Comparison of ENCODE assay signal across 8 mouse cellular contexts in the genomic region with DNA sequence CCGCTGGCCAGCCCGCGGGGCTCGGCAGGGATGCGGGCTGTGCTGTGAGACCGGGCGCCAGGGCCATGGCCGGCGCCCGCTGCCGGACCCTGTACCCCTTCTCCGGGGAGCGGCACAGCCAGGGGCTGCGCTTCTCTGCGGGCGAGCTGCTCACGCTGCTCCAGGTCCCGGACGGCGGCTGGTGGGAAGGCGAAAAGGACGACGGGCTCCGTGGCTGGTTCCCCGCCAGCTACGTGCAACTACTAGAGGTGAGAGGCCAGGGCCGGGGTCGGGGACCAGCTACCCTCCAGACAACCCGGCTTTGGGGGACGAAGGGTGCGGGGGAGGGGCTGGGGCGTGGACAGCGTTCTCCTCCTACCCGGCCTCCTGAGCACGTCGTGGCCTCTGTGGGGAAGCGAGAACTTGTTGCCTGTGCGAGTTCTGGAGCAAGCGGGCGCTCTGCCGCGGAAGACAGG. TPM values are rescaled to one million over a fixed set of nuclear protein-coding genes. Genes with fewer than 3 reads are reported as not detected.
DNase-seq lines count a peak whose midpoint lies in the region; ATAC-seq and TF ChIP-seq lines count a peak whose summit lies in the region.

No protein-coding gene starts in this region.

- no peaks in the 10 kb centered on the region for H3K36me3 ChIP-seq in thymus, adult 2 months (ENCODE audit: control insufficient read depth, insufficient read depth, low read length)
- H3K36me3 ChIP-seq in embryonic facial prominence, embryonic 13.5 days = no peaks in the 10 kb centered on the region
- no peaks in the 10 kb centered on the region for H3K36me3 ChIP-seq in limb, embryonic 15.5 days
- no peaks in the 10 kb centered on the region for H3K36me3 ChIP-seq in midbrain, embryonic 16.5 days (ENCODE audit: control insufficient read depth, insufficient read depth, low read length)

- H3K4me2 ChIP-seq in embryonic facial prominence, embryonic 13.5 days = peak overlapping the region; percentile 99
- peak overlapping the region; percentile 89 for H3K4me2 ChIP-seq in limb, embryonic 15.5 days
- peak overlapping the region; percentile 85 for H3K4me2 ChIP-seq in midbrain, embryonic 16.5 days (ENCODE audit: low read length)

- H3K4me1 ChIP-seq in thymus, adult 2 months (replicated peaks; ENCODE audit: control insufficient read depth, insufficient read depth, low read length) = no peaks in the 10 kb centered on the region
- peaks cover 7% of the 10 kb centered on the region for H3K4me1 ChIP-seq in embryonic facial prominence, embryonic 13.5 days
- peaks cover 19% of the 10 kb centered on the region for H3K4me1 ChIP-seq in limb, embryonic 15.5 days
- H3K4me1 ChIP-seq in midbrain, embryonic 16.5 days (ENCODE audit: control insufficient read depth, insufficient read depth, low read length) = peaks cover 12% of the 10 kb centered on the region; the same call in 1 of the 2 replicates

- intact Hi-C loops in heart, postnatal 36 days (cut with DNase I) = loop anchor here (5.0 kb wide), 1 partner anchor 83 kb away; no protein-coding TSS in a partner anchor

- H3K9ac ChIP-seq in embryonic facial prominence, embryonic 13.5 days = peak overlapping the region; percentile 77
- H3K9ac ChIP-seq in limb, embryonic 15.5 days = peak overlapping the region; percentile 53
- peak overlapping the region; percentile 87 for H3K9ac ChIP-seq in midbrain, embryonic 16.5 days (ENCODE audit: low read depth, low read length)

- peaks cover 3% of the 10 kb centered on the region for H3K27me3 ChIP-seq in thymus, adult 2 months (ENCODE audit: control insufficient read depth, insufficient read depth, low read length)
- peaks cover 39% of the 10 kb centered on the region for H3K27me3 ChIP-seq in embryonic facial prominence, embryonic 13.5 days
- H3K27me3 ChIP-seq in limb, embryonic 15.5 days = peaks cover 15% of the 10 kb centered on the region; the same call in 1 of the 2 replicates
- peaks cover 2% of the 10 kb centered on the region; the same call in 1 of the 2 replicates for H3K27me3 ChIP-seq in midbrain, embryonic 16.5 days (ENCODE audit: control insufficient read depth, insufficient read depth, low read depth, low read length)

- TF ChIP-seq CTCF in thymus, adult 2 months (IDR thresholded peaks at IDR 0.05; ENCODE audit: borderline replicate concordance, control insufficient read depth, extremely low read depth, insufficient read depth, low read length, poor library complexity) = no peak

- no peak overlapping the region for H3K27ac ChIP-seq in thymus, adult 2 months (ENCODE audit: control insufficient read depth, insufficient read depth, low read length)
- H3K27ac ChIP-seq in embryonic facial prominence, embryonic 13.5 days = no peak overlapping the region
- peak overlapping the region; percentile 43; the same call in 1 of the 2 replicates for H3K27ac ChIP-seq in limb, embryonic 15.5 days
- H3K27ac ChIP-seq in midbrain, embryonic 16.5 days (ENCODE audit: low read length) = peak overlapping the region; percentile 73

- ATAC-seq in embryonic facial prominence, embryonic 13.5 days (ENCODE audit: insufficient number of reproducible peaks, insufficient read depth, low FRiP score, low TSS enrichment, low read depth) = no peak
- no peak for ATAC-seq in limb, embryonic 15.5 days (ENCODE audit: insufficient number of reproducible peaks, low FRiP score, low TSS enrichment, low read depth)
- ATAC-seq in midbrain, embryonic 16.5 days = peak; percentile 63

- H3K4me3 ChIP-seq in thymus, adult 2 months (ENCODE audit: control insufficient read depth, insufficient read depth, low read length) = peak overlapping the region; percentile 11
- peak overlapping the region; percentile 73 for H3K4me3 ChIP-seq in embryonic facial prominence, embryonic 13.5 days
- H3K4me3 ChIP-seq in limb, embryonic 15.5 days = peak overlapping the region; percentile 74
- H3K4me3 ChIP-seq in midbrain, embryonic 16.5 days (ENCODE audit: low read depth, low read length) = peak overlapping the region; percentile 83

- WGBS in thymus, adult 2 months = 4% methylated on average over 42 of the region's 42 CpGs
- WGBS in embryonic facial prominence, embryonic 13.5 days = under 1% methylated on average over 42 of the region's 42 CpGs
- under 1% methylated on average over 34 of the region's 42 CpGs for WGBS in limb, embryonic 15.5 days
- WGBS in midbrain, embryonic 16.5 days = under 1% methylated on average over 36 of the region's 42 CpGs

- TF ChIP-seq POLR2A in thymus, adult 2 months (IDR thresholded peaks at IDR 0.05; ENCODE audit: control insufficient read depth, extremely low read depth, insufficient read depth, low read length, poor library complexity) = no peak

- no peak for DNase-seq in thymus, adult 2 months
- DNase-seq in thymus, postnatal 25 days = no peak
- DNase-seq in heart, postnatal 36 days = peak; percentile 41 to 48
- DNase-seq in spleen, adult 12 weeks (ENCODE audit: low spot score) = no peak
- DNase-seq in layer of hippocampus, postnatal 36 days = no peak

- no peaks in the 10 kb centered on the region for H3K9me3 ChIP-seq in embryonic facial prominence, embryonic 13.5 days
- no peaks in the 10 kb centered on the region for H3K9me3 ChIP-seq in limb, embryonic 15.5 days
- H3K9me3 ChIP-seq in midbrain, embryonic 16.5 days (replicated peaks; ENCODE audit: control insufficient read depth, low read length, poor library complexity, severe bottlenecking) = no peaks in the 10 kb centered on the region

RNA-seq across cellular contexts. Expression of a gene that starts 0.3 kb away (rescaled TPM):
- 5.0 TPM in 2 replicates for polyA plus RNA-seq in thymus, adult 2 months (2012; rRNA removed)
- 9.3 and 11.9 TPM in 2 replicates for polyA plus RNA-seq in embryonic facial prominence, embryonic 13.5 days (2015; fragmentation: Nextera tagmentation; extraction: Ambion mirVana)
- total RNA-seq in heart, postnatal 36 days (2021) = 10 to 100 TPM; 10.2 to 10.3 TPM
- 25.2 and 27.0 TPM in 2 replicates for polyA plus RNA-seq in limb, embryonic 15.5 days (2015; fragmentation: Nextera tagmentation; extraction: Ambion mirVana)
- 52.2 and 53.5 TPM in 2 replicates for polyA plus RNA-seq in midbrain, embryonic 16.5 days (2015; fragmentation: Nextera tagmentation; extraction: Ambion mirVana)
- total RNA-seq in layer of hippocampus, postnatal 36 days (2021) = 100 to 1,000 TPM; 398 to 444 TPM

Comparison
In these comparisons a context has a peak if more than half of its experiments do, and no peak if none do; other contexts are left out.
1. DNase-seq: peak in heart, postnatal 36 days (2 of 2); none in thymus, adult 2 months (single experiment), thymus, postnatal 25 days (single experiment), spleen, adult 12 weeks (single experiment) and layer of hippocampus, postnatal 36 days (0 of 2).
2. H3K27ac ChIP-seq: peak in limb, embryonic 15.5 days (single experiment) and midbrain, embryonic 16.5 days (single experiment); none in thymus, adult 2 months (single experiment) and embryonic facial prominence, embryonic 13.5 days (single experiment).
3. H3K4me3 ChIP-seq: peak in every context shown above with its lines; median percentile 83 in midbrain, embryonic 16.5 days; 74 in limb, embryonic 15.5 days; 73 in embryonic facial prominence, embryonic 13.5 days; 11 in thymus, adult 2 months.
4. Peak in every context shown above with its lines, with median percentiles within 50 percentile points of each other: H3K4me2 ChIP-seq and H3K9ac ChIP-seq.